Mouse (Mus musculus) embryonic fibroblast, embryonic 13.5 days (primary cell): ENCODE data around the gene Dnmt1. TPM values are rescaled to one million over a fixed set of nuclear protein-coding genes. Genes with fewer than 3 reads are reported as not detected.

Experiments used
- H3K27ac ChIP-seq: 2 replicates; pipeline ENCODE4 v1.5.1; 2012; ENCODE audit warnings: low read length, control low read depth, inconsistent platforms; ENCODE audit not compliant: insufficient read depth
- H3K4me1 ChIP-seq: 2 replicates; pipeline ENCODE4 v1.6.1; 2011; ENCODE audit warnings: low read length; ENCODE audit not compliant: control insufficient read depth, insufficient read depth
- H3K4me3 ChIP-seq: 2 replicates; pipeline ENCODE4 v1.5.1; 2011; ENCODE audit warnings: mild to moderate bottlenecking, control low read depth, low read length; ENCODE audit not compliant: insufficient read depth
- CTCF ChIP-seq: IDR thresholded peaks from 2 replicates; pipeline ENCODE4 v1.5.1; 2011; ENCODE audit warnings: mild to moderate bottlenecking, control low read depth, low read length, moderate library complexity, borderline replicate concordance; ENCODE audit not compliant: insufficient read depth
- POLR2A ChIP-seq: IDR thresholded peaks from 2 replicates; pipeline ENCODE4 v1.6.1; 2011; ENCODE audit warnings: low read depth, mild to moderate bottlenecking, control low read depth, low read length, moderate library complexity
- polyA plus RNA-seq: library from polyadenylated mRNA; stranded (reverse); fragments of >200 nt; gene quantifications from 2 replicates; pipeline ENCODE4 v1.2.4, GENCODE M21; 2011; ENCODE audit warnings: low read depth; ENCODE audit not compliant: missing spikeins, insufficient read length

Gene Dnmt1
- polyA plus RNA-seq, 1 experiment, result 59.0 TPM

DNA sequence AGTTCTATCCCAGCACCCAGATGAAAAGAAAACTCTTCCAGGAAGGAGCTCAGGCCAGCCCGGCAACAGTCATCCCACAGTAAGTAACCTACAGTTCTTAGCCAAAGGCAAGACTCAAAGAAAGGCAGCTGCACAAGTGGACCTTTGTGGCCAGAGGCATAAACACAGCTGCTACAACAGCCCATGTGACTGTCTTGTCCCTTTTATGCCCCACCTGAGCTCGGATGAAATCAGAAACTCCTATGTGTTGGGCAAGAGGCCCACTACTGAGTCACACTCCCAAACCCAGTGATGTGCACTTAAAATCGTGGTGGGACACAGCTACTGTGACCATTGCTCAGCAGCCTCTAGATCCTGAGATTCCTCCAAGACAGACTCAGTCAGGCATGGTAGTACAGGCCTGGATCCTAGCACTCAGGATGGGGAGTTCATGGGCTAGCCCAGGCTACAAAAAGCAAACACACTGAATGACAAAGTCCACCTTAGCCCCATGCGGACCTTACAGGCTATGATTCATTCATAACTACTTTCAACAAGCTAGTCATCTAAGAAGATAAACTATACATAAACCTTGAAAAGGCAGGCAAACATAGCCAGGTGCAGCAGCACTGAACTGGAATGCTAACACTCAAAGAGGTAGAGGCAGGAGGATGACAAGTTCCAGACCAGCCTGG is 14.9 kb downstream of the Dnmt1 start:
- no peak overlapping the region for H3K27ac ChIP-seq
- TF ChIP-seq POLR2A (no peak), CTCF (no peak)

DNA sequence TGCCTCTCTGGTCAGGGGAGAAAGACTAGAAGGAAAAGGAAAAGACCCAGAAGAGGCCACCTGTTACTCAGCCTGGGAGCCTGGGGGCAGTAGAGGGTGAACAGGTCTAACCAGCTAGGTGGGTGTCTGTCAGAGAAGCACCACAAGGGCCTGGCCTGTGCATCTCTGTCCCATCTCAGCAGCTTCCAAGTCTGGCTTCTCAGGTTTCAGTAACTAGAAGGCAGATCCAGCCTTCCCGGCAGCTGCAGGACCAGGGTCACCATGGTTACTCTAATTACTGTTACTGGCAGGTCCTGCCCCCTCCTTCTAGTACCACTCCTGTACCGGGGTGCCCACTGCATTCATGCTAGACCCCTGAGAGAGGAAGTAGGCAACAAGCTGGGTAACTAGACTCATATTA is 15.8 kb downstream of the Dnmt1 start:
- peaks cover 18% of the 10 kb centered on the region for H3K4me1 ChIP-seq
- H3K27ac ChIP-seq, result peak overlapping the region; percentile 10; the same call in 1 of the 2 replicates
- H3K4me3 ChIP-seq, result no peak overlapping the region
- TF ChIP-seq CTCF (no peak), POLR2A (no peak)

More for the DNA sequence above, 14.9 kb downstream of the Dnmt1 start:
- peaks cover 18% of the 10 kb centered on the region for H3K4me1 ChIP-seq
- H3K4me3 ChIP-seq, result no peak overlapping the region

DNA sequence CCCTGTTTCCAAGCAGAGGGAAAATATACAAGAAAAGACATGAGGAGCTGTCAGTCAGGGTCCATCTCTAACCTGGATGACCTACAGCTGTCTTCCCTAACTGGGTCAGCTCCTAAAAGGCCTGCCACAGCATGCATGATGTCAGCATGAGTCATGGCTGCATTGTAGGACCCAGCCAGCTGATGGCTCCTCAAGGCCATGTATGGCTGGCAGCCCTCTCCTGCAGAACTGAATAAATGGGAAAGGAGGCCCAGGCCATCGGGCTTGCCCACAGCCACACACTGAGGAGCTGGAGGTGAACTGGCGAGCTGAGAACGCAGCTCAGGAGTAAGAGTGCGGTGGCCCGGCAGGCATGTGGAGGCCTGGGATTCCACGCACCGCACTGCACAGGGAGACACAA is 16.3 kb downstream of the Dnmt1 start:
- H3K4me1 ChIP-seq, result peaks cover 18% of the 10 kb centered on the region
- no peak overlapping the region for H3K4me3 ChIP-seq
- peak overlapping the region; percentile 10; the same call in 1 of the 2 replicates for H3K27ac ChIP-seq
- no peak for TF ChIP-seq POLR2A
- TF ChIP-seq CTCF, result peak; percentile 14; the same call in 1 of the 2 replicates

DNA sequence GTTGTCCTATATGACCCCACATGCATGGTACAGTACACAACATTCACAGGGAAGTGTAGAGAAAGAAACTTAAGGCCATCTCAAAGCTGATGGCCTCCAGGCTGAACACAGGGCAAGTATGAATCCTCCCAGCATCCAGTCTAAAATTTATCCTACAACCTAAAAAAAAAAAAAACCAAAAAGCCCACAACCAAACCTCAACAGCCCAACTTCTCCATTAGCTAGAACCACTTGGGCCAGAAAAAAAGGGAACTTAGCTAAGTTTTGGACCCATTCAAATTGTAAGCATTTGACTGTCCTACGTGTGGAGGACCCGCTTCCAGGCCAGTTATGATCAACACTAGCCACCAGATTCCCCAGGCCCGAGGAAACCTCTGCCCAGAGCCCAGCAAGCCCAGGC is 36.4 kb downstream of the Dnmt1 start:
- TF ChIP-seq POLR2A, result no peak
- no peak for TF ChIP-seq CTCF
- Histone ChIP-seq H3K4me1 (no peaks in the 10 kb centered on the region), H3K27ac (no peak overlapping the region), H3K4me3 (no peak overlapping the region)

DNA sequence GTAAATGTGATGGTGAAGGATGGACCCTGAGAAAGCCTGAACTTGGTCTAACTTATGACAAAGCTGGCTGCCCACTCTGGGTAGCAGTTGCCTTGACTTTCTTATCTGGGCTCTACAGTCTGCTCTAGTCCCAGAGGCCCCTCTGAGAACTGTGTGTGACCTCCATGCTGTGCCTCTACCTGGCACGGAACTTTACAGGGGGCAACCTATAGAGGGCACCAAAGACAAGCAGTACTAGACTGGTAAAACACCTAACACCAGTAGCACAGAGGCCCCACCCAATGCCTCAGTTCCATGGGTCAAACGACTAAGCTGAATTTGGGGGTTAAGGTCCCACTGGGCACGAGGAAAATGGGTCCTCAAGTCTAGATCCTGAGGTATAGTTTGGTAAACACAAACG is 43.5 kb downstream of the Dnmt1 start:
- Histone ChIP-seq H3K27ac (no peak overlapping the region), H3K4me1 (no peaks in the 10 kb centered on the region), H3K4me3 (no peak overlapping the region)
- 0 out of 2 replicates have a peak, but pooled peaks have one; percentile 8 for TF ChIP-seq CTCF
- no peak for TF ChIP-seq POLR2A

DNA sequence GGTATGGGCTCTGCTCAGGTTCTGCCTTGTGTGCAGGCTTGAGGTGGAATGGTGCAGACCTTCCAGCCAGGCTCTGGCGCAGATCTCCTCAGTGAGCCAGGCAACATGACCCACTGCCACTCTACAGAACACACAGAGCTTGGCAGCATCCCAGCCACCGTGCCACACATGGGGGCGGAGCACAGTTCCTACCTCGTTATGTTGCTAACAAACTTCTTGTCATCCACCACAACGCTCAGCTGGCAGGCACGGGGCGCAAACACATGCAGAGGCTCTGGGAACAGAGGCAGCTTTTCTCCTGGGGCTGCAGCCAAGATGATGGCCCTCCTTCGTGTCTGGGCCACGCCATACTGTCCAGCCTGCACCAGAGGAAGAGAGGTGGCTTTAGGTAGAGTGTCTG is 49.7 kb downstream of the Dnmt1 start:
- Histone ChIP-seq H3K27ac (no peak overlapping the region), H3K4me3 (no peak overlapping the region), H3K4me1 (no peaks in the 10 kb centered on the region)
- no peak for TF ChIP-seq CTCF
- no peak for TF ChIP-seq POLR2A

DNA sequence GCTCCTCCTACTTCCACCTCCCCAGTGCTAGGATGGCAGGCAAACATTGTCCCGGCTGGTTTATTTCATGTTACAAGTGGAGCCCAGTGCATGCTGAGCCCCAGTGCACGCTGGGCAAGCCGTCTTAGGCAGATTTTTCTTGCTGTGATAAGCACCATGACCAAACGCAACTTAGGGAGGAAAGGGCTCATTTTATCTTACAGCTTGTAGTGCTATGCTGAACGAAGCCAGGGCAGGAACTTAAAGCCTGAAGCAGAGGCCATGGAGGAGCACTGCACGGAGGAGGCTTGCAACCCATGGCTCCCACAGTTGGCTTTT is 57.6 kb downstream of the Dnmt1 start:
- TF ChIP-seq CTCF (no peak), POLR2A (no peak)
- Histone ChIP-seq H3K4me3 (no peak overlapping the region), H3K27ac (no peak overlapping the region)

DNA sequence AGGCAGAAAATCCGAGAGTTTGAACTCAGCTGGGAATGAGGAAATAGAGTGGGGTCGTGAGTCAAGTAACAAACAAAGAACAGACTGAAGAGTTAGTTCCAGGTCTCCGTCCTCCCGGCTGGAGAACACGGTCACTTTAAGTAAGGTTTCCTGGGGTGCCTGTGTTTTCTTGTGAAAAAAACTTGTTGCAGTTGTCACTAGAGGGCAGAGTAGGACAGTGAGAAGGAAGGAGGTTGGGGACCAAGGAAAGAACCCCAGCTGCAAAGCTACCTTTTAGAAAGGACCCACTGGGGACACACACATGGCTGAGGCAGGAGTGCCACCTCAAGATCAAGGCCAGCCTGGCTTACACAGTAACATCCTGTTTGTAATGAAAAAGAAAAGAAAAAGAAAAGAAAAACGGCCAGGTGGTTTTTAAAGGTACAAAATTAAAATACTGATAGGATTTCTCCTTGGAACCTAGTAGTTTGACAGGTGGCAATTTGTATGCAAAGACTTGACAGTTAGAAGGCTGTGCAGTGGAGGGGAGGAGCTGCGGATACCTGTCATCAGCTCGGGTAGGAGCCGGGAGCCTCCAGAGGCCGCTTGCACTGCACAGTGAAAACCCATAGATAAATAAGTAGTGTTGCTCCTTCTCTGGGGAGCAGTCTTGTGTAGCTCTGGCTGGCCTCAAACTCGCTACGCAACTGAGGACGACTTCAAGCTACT is 58.1 kb downstream of the Dnmt1 start:
- H3K4me3 ChIP-seq, result no peak overlapping the region
- no peak for TF ChIP-seq CTCF
- TF ChIP-seq POLR2A, result no peak
- H3K27ac ChIP-seq, result no peak overlapping the region

More for the DNA sequence above, 57.6 kb downstream of the Dnmt1 start:
- H3K4me1 ChIP-seq, result no peaks in the 10 kb centered on the region

DNA sequence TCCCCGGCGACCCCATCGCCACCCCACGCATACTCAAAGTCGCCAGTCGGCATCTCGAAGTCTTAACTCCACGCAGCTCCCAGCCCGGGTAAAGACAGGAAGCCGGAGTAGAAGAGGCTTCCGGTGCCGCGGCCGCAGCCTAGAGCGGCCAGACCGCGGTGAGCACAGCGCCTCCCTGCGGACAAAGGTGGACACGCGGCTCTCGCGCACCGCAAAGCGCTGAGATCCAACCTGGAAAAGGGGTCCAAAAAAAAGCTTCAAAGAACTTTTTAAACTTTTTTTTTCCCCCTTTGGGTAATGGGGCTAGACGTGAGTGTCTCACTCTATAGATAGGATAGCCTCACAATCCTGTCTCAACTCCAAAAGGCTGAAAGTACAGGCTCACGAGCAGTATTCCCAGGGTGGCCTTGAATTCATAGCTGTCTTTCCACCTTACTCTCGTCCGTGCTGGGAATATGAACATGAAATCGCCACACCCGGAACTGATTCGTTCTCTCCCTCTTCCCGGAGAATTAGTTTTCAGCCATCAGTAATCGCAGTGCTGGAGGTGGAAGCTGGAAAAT is 61.1 kb downstream of the Dnmt1 start, which contains the start of gene Eif3g:
Gene Eif3g, minus strand, starts transcription at position 113 of the 563 bp plus-strand sequence.
- Histone ChIP-seq H3K4me1 (0 out of 2 replicates have a peak, but pooled peaks cover 4% of the 10 kb centered on the region), H3K4me3 (peak within 1 kb of the TSS; percentile 99), H3K27ac (no peak within 1 kb of the TSS)
- TF ChIP-seq CTCF (peak; percentile 91), POLR2A (peak; percentile 78)

More for the DNA sequence above, 58.1 kb downstream of the Dnmt1 start:
- H3K4me1 ChIP-seq, result 0 out of 2 replicates have a peak, but pooled peaks cover 4% of the 10 kb centered on the region
